Mouse (Mus musculus) midbrain, embryonic 11.5 days (tissue): ENCODE measurements at regions not wholly inside any gene's neighbourhood (a gene's known extent, or its start where the extent isn't known, plus 50 kb on each side); places are given as distances from the start of the nearest gene placed in this dataset.

Experiments used
- ATAC-seq: fragments of 200-750 bp; cut with Nextera tagmentation; 2 replicates; pipeline ENCODE4 v1.8.0; 2017; ENCODE audit warnings: moderate TSS enrichment, moderate library complexity; ENCODE audit not compliant: low FRiP score
- DNase-seq: peaks from one replicate; pipeline ENCODE4 v3.0.0; 2015; ENCODE audit warnings: low spot score; ENCODE audit errors: missing footprints
- H3K27ac ChIP-seq: fragments of 300-500 bp; sonication (generic); 2 replicates; pipeline ENCODE4 v1.5.1; 2014; ENCODE audit warnings: low read depth, low read length
- H3K27me3 ChIP-seq: fragments of 300-500 bp; sonication (generic); 2 replicates; pipeline ENCODE4 v1.6.1; 2014; ENCODE audit warnings: mild to moderate bottlenecking, low read length, moderate library complexity, mixed read lengths; ENCODE audit not compliant: control insufficient read depth, insufficient read depth
- H3K36me3 ChIP-seq: fragments of 300-500 bp; sonication (generic); 2 replicates; pipeline ENCODE4 v1.6.1; 2014; ENCODE audit warnings: mild to moderate bottlenecking, low read length, moderate library complexity, mixed read lengths; ENCODE audit not compliant: control insufficient read depth, insufficient read depth
- H3K4me1 ChIP-seq: fragments of 300-500 bp; sonication (generic); 2 replicates; pipeline ENCODE4 v1.6.1; 2014; ENCODE audit warnings: low read length; ENCODE audit not compliant: control insufficient read depth, insufficient read depth
- H3K4me2 ChIP-seq: fragments of 300-500 bp; sonication (generic); 2 replicates; pipeline ENCODE4 v1.6.1; 2014; ENCODE audit warnings: mild to moderate bottlenecking, moderate library complexity
- H3K4me3 ChIP-seq: fragments of 300-500 bp; sonication (generic); 2 replicates; pipeline ENCODE4 v1.5.1; 2014; ENCODE audit warnings: low read depth, low read length
- H3K9ac ChIP-seq: fragments of 300-500 bp; sonication (generic); 2 replicates; pipeline ENCODE4 v1.6.1; 2014; ENCODE audit warnings: low read length
- H3K9me3 ChIP-seq: fragments of 300-500 bp; sonication (generic); 2 replicates; pipeline ENCODE4 v1.6.1; 2016; ENCODE audit warnings: low read length; ENCODE audit not compliant: control insufficient read depth
- WGBS: fragments of 180-500 bp; shearing (Covaris S2); extraction: QIAGEN DNeasy Blood & Tissue Kit; methylation state at CpG from one replicate; pipeline ENCODE4 v1.1.7; 2014; 5-methylcytosine and 5-hydroxymethylcytosine counted together

DNA sequence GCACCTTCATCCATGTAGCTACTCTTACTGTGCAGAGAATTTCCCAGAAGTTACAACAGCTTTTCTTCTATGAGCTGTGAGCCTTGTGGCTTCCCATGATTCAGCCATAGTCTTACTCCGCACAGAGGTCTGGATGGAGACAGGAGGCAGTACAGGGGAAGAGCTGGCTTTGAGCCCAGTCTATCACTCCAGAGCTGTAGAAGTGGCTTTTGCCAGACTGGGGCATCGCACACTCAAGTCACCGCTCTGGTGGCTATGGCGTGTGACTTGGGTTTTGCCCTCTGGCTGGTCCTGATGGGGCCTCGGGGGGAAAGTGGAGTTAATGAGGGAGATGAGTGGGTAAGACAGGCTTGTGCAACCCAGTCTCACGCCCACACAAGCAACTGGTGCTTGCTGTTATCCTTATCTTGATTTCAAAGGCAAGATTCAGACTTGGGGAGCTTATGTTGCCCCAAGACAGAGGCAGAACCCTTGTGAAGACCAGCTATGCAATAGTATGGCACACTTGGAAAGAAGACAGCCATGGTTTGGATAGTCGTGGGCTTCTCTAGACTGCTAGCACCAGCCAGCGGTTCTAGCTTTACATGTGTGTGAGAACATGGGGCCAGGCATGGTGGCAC lies 81.7 kb upstream of the Zfp217 start:
- 89% methylated on average over 8 of the region's 8 CpGs for WGBS
- Histone ChIP-seq H3K27ac (no peak overlapping the region), H3K4me1 (no peaks in the 10 kb centered on the region), H3K27me3 (no peaks in the 10 kb centered on the region), H3K9me3 (no peaks in the 10 kb centered on the region), H3K36me3 (no peaks in the 10 kb centered on the region), H3K4me2 (no peak overlapping the region), H3K9ac (no peak overlapping the region), H3K4me3 (no peak overlapping the region)
- ATAC-seq (no peak), DNase-seq (no peak)

DNA sequence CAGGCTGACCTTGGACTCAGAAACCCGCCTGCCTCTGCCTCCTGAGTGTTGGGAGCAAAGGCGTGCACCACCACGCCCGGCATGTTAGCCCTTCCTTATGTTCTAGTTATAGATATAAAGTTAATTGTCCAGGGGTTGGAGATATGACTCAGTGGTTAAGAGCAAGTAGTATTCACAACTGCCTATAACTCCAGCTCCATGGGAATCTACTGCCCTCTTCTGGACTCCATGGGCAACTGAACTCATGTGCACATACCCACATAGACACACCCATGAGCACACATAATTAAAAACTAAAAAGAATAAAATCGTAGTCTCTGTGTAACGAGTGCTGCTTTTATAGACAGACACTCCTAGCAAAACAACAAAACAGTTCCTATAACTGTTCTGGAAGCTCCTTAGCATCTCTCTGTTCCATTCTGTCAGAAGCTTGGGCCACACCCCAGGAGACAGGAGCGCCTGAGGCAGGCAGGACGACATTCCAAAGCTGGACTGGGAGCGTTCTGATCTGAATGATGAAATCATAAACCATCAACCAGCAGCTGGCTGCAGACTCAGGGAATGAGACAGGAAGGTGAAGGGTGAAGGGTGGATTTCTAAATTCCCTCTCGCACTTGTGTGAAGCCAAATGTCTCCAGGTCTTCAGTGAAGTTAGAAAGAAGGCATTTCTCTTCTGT lies 80.6 kb upstream of the Zfp217 start:
- WGBS, result 94% methylated on average over 10 of the region's 10 CpGs
- DNase-seq (no peak), ATAC-seq (no peak)
- H3K27me3 ChIP-seq, result no peaks in the 10 kb centered on the region
- H3K9ac ChIP-seq, result no peak overlapping the region
- no peak overlapping the region for H3K4me2 ChIP-seq
- H3K4me1 ChIP-seq, result peaks cover under 1% of the 10 kb centered on the region
- H3K4me3 ChIP-seq, result no peak overlapping the region
- H3K9me3 ChIP-seq, result no peaks in the 10 kb centered on the region
- no peaks in the 10 kb centered on the region for H3K36me3 ChIP-seq
- no peak overlapping the region for H3K27ac ChIP-seq

DNA sequence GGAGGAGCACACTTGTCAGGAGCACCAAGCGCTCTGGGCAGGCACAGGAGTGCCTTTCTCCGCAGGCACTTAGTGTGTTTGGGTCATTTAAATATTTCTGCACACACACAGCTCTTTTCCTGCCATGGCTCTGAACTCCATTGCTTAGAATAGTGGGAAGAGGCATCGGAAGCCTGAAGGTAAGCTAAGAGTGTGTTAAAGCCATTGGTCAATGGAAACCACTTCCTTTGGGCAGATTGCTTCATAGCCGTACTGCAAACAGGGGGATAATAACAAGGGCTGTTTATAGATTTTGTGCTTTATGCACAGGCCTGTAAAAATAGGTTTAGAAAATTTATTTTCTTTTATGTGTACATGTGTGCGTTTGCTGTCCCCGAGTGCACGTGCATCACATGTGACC lies 76.0 kb upstream of the Zfp217 start:
- H3K9ac ChIP-seq, result no peak overlapping the region
- no peak overlapping the region for H3K4me3 ChIP-seq
- DNase-seq (no peak), ATAC-seq (no peak)
- no peak overlapping the region for H3K4me2 ChIP-seq
- H3K27ac ChIP-seq, result no peak overlapping the region
- no peaks in the 10 kb centered on the region for H3K9me3 ChIP-seq
- no peaks in the 10 kb centered on the region for H3K36me3 ChIP-seq
- H3K4me1 ChIP-seq, result peaks cover 38% of the 10 kb centered on the region
- 89% methylated on average over 7 of the region's 7 CpGs for WGBS
- H3K27me3 ChIP-seq, result no peaks in the 10 kb centered on the region

DNA sequence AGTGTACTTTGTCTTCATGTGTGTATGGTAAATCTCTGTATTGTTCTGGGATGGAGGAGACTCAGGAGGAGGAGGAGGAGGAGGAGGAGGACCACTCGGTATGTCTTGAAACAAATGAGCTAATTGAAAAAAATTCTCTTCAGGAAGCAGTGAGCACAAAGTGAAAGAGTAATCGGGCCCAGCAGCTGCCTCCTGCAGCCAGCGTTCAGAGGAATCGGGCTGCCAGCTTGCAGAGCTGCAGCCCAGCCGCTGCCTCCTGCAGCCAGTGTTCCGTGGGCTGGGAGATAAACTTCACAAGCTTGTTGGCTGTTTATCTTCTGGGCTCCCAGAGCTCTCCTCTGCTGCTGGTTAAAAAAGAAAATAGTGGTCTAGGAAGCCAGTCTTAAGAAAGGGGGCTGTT lies 74.9 kb upstream of the Zfp217 start:
- WGBS, result 1% methylated on average over 6 of the region's 6 CpGs
- peak overlapping the region; percentile 27 for H3K4me2 ChIP-seq
- peak overlapping the region; percentile 41; the same call in 1 of the 2 replicates for H3K9ac ChIP-seq
- no peaks in the 10 kb centered on the region for H3K36me3 ChIP-seq
- H3K9me3 ChIP-seq, result no peaks in the 10 kb centered on the region
- ATAC-seq, result no peak
- no peaks in the 10 kb centered on the region for H3K27me3 ChIP-seq
- DNase-seq, result peak; percentile 92
- peaks cover 48% of the 10 kb centered on the region for H3K4me1 ChIP-seq
- H3K27ac ChIP-seq, result peak overlapping the region; percentile 56
- H3K4me3 ChIP-seq, result no peak overlapping the region

DNA sequence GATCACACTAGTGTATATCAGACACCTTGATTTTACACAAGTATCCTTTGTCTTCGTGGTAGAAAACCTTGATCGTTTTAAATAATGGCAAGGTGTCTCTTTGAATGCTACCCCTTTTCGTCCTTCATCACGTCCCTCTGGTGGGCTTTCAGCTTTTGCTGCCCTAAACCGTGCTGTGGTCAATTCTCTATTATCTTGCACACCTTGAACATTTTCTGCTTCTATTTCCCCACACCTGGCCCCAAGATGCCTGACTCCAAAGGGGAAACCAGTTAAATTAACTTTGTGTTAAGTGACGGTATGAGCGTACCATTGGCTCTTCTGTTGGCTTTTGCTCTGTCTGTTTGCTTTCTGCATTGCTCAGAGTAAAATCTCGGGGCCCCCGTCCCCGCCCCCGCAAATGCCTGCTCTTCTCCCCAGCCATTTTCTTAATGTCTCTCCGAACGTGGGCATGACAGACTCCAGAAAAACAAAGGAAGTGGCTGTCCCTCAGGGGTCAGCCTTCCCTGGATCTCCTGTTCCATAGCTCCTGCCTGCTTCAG lies 74.2 kb upstream of the Zfp217 start:
- no peaks in the 10 kb centered on the region for H3K36me3 ChIP-seq
- ATAC-seq (no peak), DNase-seq (peak; percentile 92)
- peak overlapping the region; percentile 41; the same call in 1 of the 2 replicates for H3K9ac ChIP-seq
- no peaks in the 10 kb centered on the region for H3K27me3 ChIP-seq
- H3K9me3 ChIP-seq, result no peaks in the 10 kb centered on the region
- peaks cover 50% of the 10 kb centered on the region for H3K4me1 ChIP-seq
- no peak overlapping the region for H3K4me3 ChIP-seq
- H3K27ac ChIP-seq, result 0 out of 2 replicates have a peak overlapping the region, but pooled peaks have one; percentile 56
- peak overlapping the region; percentile 27 for H3K4me2 ChIP-seq
- 8% methylated on average over 13 of the region's 13 CpGs for WGBS

DNA sequence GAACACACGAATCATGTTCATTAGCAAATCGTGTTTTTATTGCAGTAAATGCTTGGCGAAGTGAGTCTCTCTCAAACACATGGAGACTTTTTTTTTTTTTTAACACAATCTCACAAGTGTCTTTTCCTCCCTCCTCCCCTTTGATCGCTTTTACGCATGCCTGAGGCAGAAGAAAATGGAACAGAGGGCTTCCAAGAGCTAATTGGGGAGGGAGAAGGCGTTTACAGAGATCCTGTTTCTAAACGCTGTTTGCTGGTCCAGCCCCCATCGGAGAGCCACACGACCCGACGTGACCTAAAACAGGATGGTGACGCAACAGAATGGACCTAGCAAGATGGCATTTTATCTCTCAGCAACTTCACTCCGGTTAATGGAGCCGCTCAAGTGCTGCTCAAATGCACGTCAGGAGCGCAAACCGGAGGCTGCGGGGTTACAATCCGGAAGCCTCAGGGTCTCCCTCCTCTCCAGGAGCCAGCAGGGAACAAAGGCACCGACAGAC lies 73.0 kb upstream of the Zfp217 start:
- Histone ChIP-seq H3K4me3 (peak overlapping the region; percentile 24), H3K27ac (peak overlapping the region; percentile 92), H3K4me2 (peak overlapping the region; percentile 60), H3K9me3 (no peaks in the 10 kb centered on the region), H3K27me3 (no peaks in the 10 kb centered on the region), H3K9ac (peak overlapping the region; percentile 66), H3K36me3 (no peaks in the 10 kb centered on the region), H3K4me1 (peaks cover 50% of the 10 kb centered on the region)
- under 1% methylated on average over 20 of the region's 20 CpGs for WGBS
- DNase-seq, result peak; percentile 97
- peak; percentile 31 for ATAC-seq

DNA sequence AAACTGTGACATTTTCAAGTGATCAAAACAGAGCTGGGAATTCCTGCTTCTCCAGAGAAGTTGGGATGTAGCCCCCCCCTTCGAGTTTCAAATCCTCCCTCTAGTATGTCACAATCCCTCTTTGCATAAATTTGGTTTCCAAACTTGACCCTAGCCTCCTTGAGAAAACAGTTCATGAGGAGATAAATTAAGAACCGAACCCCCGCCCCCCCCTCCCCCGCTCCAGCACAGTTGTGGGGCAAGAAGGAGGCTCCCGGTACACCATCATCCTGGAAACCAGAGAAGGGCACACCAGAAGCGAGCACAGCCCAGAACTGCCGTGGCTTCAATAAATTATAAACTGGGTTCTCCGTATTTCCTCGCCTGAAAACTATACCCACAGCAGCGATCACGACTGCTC lies 72.5 kb upstream of the Zfp217 start:
- peak; percentile 89 for DNase-seq
- Histone ChIP-seq H3K4me1 (peaks cover 50% of the 10 kb centered on the region), H3K36me3 (no peaks in the 10 kb centered on the region), H3K9ac (peak overlapping the region; percentile 66), H3K27ac (peak overlapping the region; percentile 92), H3K9me3 (no peaks in the 10 kb centered on the region), H3K4me2 (peak overlapping the region; percentile 60), H3K27me3 (no peaks in the 10 kb centered on the region), H3K4me3 (peak overlapping the region; percentile 24; the same call in 1 of the 2 replicates)
- ATAC-seq, result peak; percentile 10; the same call in 1 of the 2 replicates
- WGBS, result 2% methylated on average over 11 of the region's 11 CpGs

DNA sequence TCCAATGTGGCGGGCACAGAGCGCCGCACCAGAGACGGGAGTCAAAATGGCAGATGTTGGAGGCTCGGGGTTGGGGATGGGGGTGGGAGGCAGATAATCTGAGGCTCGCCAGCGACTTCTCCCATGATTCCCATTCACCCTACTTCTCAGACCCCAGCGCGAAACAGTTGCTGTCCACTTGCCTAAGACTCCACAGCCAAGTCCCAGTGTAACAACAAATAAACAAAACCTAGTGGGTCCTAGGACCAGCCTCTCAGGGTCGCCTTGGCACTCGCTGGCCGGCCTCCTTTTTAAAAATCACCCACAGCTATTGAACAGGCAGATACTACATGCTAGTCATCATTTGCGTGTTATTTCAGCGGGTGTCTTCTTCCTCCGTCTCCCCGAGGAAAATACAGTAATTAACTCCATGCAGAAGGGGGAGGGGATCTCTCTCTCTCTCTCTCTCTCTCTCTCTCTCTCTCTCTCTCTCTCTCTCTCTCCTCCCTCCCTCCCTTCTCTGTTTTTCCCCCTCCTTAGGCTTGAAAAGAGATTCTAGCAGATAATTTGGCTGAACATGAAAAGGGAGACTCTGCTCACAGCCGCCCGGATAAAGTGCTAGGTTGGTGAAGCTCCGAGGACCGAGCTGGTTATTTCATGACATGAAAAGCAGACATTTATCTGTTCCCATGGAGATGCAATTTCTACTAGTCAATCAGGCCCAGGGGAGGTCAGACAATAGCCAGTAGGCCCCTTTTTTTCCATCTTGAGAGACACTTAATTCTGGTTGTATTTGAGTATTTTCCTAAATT lies 71.9 kb upstream of the Zfp217 start:
- ATAC-seq, result no peak; the same call in 1 of the 2 replicates
- peak overlapping the region; percentile 28 for H3K4me3 ChIP-seq
- WGBS, result under 1% methylated on average over 20 of the region's 20 CpGs

More for the DNA sequence above, 71.9 kb upstream of the Zfp217 start:
- peak; percentile 96 for DNase-seq
- H3K9me3 ChIP-seq, result no peaks in the 10 kb centered on the region
- no peaks in the 10 kb centered on the region for H3K36me3 ChIP-seq
- peak overlapping the region; percentile 60 for H3K4me2 ChIP-seq
- peaks cover 50% of the 10 kb centered on the region for H3K4me1 ChIP-seq
- H3K9ac ChIP-seq, result peak overlapping the region; percentile 66
- H3K27me3 ChIP-seq, result no peaks in the 10 kb centered on the region
- peak overlapping the region; percentile 92 for H3K27ac ChIP-seq
